Mouse (Mus musculus) adrenal gland, postnatal 10 days (tissue): Measurements from ENCODE around the gene Olfr1495. TPM values are rescaled to one million over a fixed set of nuclear protein-coding genes. Genes with fewer than 3 reads are reported as not detected.
"Not testable (repeated sequence)": the region's sequence is repeated elsewhere in the genome, so short reads cannot be mapped to it uniquely, and the experiment has no call there.

Experiments
- DNase-seq: peaks from one replicate; pipeline ENCODE4 v3.0.0; 2021; ENCODE audit warnings: mixed read lengths
- long read RNA-seq, 2 experiments: library from polyadenylated mRNA; stranded (forward); transcript quantifications; one replicate each; pipeline ENCODE4 v2.0.0; 2021
- total RNA-seq, 2 experiments: library from RNA; stranded (reverse); gene quantifications; 2 replicates each; pipeline ENCODE4 v1.2.3; 2021

Olfr1495 gene
- not detected for total RNA-seq
- long read RNA-seq, experiment 1 = 0 reads
- long read RNA-seq, experiment 2 = 0 reads

DNA sequence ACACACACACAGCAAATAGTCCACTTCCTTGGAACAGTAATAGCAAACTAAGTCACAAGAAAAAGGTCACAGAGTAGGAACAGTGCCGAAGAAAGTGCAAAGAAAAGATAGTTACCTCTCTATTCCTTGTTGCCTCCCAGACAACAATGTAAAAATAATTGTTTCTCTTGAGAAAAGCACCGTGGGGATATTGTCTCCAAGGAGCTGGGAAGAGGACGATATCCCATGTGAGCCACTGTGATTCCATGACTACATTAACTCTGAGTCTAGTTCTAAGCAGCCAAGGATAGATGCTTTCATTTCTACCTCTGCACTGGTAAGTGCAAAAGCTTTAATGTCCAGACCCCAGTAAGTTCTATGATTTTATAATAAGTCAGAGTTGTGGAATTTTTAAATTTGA, at the start of gene Olfr1495:
Olfr1495 (plus strand) TSS at position 301 of the 400 bp plus-strand sequence.
- no peak for DNase-seq

DNA sequence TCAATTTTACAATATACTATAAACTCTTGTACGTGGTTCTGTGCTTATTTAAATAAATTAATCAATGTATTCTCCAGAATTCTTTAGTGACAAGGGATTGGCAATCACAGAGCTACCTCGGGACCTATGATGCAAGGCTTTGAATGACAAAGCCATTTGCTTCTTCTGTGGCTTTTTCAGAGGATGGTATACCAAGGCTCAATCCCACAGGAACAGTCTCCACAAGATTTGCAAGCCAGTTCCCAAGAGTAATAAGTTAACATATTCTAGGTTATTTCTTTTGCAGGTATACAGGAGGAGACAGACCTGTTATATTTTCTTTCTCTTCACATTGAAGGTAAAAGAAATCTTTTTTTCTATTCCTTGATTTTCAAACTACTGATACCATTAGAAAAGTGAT, 41.4 kb upstream of the Olfr1495 start, which contains the start of gene Olfr1493-ps1:
Olfr1493-ps1 (plus strand) TSS at position 301 of the 400 bp plus-strand sequence.
- no peak for DNase-seq

GRCm38 (mm10) chr19:13739428-13739827, 25.0 kb upstream of the Olfr1495 start, which contains the start of gene Olfr1494:
Olfr1494 (plus strand) TSS chr19:13739728.
- no peak for DNase-seq

GRCm38 (mm10) chr19:13749366-13749765, 15.0 kb upstream of the Olfr1495 start:
- no peak for DNase-seq

DNA sequence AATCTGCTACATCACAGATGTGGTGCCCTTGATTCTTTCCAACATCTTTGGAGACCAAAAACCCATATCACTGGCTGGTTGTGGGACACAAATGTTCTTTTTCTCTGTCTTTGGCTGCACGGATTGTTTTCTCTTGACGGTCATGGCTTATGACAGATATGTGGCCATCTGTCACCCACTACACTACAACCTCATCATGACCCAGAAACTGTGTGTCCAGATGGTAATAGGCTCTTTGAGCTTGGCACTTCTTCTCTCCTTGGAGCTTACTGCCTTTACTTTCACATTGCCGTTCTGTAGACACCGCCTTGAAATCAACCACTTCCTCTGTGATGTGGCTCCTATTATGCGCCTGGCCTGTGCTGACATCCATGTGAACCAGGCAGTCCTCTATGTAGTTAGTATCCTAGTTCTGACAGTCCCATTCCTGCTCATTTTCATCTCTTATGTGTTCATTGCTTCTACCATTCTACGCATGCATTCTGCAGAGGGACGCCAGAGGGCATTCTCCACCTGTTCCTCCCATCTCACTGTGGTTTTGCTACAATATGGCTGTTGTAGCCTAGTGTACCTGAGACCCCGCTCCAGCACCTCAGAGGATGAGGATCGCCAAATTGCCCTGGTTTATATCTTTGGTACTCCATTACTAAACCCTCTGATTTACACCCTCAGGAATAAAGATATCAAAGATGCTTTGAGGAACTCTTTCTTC, 4.3 kb downstream of the Olfr1495 start:
- no peak for DNase-seq

DNA sequence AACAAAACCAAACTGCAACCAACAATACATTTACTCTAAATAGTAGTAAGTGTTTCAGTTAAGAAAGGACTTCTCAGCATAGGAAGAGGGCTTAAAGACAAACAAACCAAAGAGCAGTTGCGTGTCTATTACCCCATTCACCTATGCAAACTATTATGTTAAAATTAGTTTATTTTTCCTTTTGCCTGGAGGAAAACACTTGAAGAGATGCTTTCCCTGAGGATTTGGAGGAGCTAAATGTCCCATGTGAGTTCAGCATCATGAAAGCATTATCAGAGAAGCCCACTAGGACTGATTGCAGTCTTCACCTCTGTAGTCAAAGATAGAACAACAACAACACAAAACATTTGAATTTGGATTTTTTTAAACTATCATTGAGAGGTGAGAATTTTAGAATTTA, 13.2 kb downstream of the Olfr1495 start, which contains the start of gene Olfr1496:
Olfr1496 (plus strand) TSS at position 301 of the 400 bp plus-strand sequence.
- DNase-seq = no peak

DNA sequence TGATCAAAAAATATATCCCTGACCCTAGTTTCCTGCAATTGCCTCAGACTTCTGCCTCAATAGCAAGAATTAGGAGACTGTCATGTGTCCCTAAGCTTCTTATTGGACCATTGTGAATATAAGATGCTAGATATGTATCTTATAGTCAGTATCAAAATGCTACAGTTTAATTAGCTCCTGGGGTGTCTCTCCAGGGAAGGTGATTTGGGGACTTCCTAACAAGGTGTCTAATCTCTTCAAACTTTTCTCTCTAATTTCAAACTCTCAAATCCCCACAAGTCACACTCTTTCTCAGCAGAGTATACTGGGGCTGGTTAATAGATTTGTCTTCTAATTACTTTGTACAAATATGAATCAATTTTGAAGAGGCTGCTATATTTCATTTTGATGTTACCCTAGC, 33.7 kb downstream of the Olfr1495 start, which contains the start of gene Olfr1497:
Olfr1497 (minus strand) TSS at position 101 of the 400 bp plus-strand sequence.
- DNase-seq = no peak

DNA sequence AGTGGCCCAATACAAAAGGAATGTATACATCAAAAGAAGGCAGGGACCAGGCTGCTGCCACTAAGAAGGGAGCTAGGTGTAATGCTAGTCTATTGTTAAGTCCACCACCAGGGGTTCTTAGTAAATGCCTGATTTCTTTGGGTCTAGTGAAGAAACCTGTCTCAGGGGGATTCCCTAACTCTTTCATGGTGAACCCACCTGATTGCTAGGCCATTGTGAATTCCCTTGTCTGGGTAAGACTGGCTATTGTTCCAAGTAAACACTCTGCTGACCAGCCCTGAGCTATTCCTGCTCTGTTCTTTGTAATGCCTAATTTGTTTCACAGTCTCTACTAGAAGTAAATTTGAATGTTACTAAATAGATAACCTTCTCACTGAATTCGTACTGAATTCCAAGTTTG, 41.1 kb downstream of the Olfr1495 start:
- not testable (repeated sequence) for DNase-seq

DNA sequence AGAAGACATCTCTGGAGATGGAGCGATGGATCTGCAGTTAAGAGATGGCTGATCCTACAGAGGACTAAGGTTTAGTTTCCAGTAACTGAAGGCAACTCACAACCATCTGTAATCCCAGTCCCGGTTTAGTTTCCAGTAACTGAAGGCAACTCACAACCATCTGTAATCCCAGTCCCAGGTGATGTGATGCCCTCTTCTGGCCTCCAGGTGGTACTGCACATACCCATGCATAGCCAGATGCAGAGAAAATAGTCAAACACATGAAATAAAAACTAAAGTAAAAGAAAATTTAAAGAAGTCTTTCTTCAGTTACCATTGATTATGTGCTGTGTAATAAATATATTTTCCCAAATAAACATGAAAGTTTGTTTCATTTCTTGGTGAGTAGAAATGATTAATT, 48.4 kb downstream of the Olfr1495 start:
- DNase-seq = no peak

DNA sequence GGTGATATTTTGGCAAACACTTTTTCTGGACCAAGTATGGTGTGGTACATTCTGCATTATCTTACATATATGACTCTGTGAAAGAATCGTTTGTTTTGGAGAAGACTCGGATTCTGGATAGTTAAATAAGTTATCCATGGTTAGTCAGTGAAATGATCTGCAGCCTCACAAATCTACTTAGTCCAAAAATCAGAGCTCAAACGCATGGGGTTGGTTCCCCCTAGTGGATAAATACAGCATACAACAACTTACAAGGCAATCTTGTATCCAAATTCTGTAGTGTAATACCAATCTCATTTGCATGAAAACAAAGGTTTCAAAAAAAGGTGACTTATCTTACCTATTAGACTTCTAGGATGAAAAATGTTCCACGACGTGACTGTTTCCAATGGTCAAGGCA, 54.4 kb downstream of the Olfr1495 start:
- no peak for DNase-seq

GRCm38 (mm10) chr19:13819347-13819746, 54.9 kb downstream of the Olfr1495 start, which contains the start of gene Olfr1499:
Olfr1499 (minus strand) TSS chr19:13819447.
- DNase-seq = no peak

Other genes with a start within 250 kb of the Olfr1495 start
- gene Olfr1480, start 236.7 kb upstream of the Olfr1495 start, total RNA-seq = not detected
- gene Olfr1484, start 181.1 kb upstream of the Olfr1495 start, total RNA-seq = not detected
- not detected for gene Olfr1487, start 147.2 kb upstream of the Olfr1495 start, total RNA-seq
- gene Olfr1489, start 133.0 kb upstream of the Olfr1495 start, total RNA-seq = not detected
- not detected for gene Olfr1490, start 113.5 kb upstream of the Olfr1495 start, total RNA-seq
- not detected for gene Olfr1491, start 67.3 kb upstream of the Olfr1495 start, total RNA-seq
- gene Olfr1493-ps1, start 41.3 kb upstream of the Olfr1495 start, total RNA-seq = not detected
- gene Olfr1494, start 24.9 kb upstream of the Olfr1495 start, total RNA-seq = not detected
- not detected for gene Olfr1496, start 13.3 kb downstream of the Olfr1495 start, total RNA-seq
- not detected for gene Olfr1497, start 33.6 kb downstream of the Olfr1495 start, total RNA-seq
- not detected for gene Olfr1499, start 54.8 kb downstream of the Olfr1495 start, total RNA-seq
- gene Olfr1500, start 65.9 kb downstream of the Olfr1495 start, total RNA-seq = not detected
- not detected for gene Olfr1501, start 86.1 kb downstream of the Olfr1495 start, total RNA-seq
- not detected for gene Olfr1502, start 97.2 kb downstream of the Olfr1495 start, total RNA-seq
- not detected for gene Olfr1504, start 133.3 kb downstream of the Olfr1495 start, total RNA-seq
- gene Olfr1505, start 148.9 kb downstream of the Olfr1495 start, total RNA-seq = not detected